Mouse (Mus musculus): Measurements from ENCODE around the gene Mob3b. TPM values are rescaled to one million over a fixed set of nuclear protein-coding genes. Genes with fewer than 3 reads are reported as not detected.

Gene Mob3b
- total RNA-seq, 2 experiments from 2014 or later: 2.6 to 6.5 TPM

DNA sequence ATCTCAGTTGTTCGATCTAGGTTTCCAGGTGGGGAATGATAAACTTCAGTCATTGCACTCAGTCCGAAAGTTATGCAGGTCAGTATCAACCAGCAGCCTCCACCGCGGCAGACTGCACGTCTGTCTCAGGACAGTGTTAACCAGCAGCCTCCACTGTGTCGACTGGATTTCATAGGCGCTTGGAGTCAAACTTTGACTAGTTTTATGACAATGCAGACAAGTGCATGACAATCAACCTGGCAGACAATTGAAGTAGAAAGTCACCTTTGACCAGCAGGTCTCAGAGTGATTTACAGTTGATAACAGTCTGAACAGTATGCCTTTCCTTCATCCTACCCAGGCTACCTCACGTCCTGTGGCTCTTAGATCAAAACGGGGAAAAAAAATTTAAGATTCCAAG is 166.6 kb downstream of the Mob3b start:
- no peak for DNase-seq (ENCODE audit: low spot score in 2 of 2)
- intact Hi-C loops (cut with DNase I): no loop called here

DNA sequence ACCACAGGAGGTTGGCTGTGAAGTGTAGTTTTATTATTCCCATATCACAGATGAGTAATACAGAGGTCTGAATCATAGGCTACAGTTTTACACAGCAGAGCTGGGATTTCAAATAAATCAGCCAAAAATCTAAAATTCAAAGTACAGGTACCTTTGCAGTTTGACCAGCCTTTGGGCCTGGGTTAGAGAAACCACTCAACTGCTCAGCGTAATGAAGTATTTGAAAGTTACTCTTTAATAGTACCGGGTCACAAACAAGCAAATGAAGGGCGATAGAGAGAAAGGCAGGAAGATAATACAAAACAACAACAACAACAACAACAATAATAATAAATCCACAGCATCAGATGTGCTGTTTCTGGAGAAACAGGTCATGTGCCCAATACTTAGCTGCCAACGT is 169.7 kb downstream of the Mob3b start:
- intact Hi-C loops (cut with DNase I): no loop called here

DNA sequence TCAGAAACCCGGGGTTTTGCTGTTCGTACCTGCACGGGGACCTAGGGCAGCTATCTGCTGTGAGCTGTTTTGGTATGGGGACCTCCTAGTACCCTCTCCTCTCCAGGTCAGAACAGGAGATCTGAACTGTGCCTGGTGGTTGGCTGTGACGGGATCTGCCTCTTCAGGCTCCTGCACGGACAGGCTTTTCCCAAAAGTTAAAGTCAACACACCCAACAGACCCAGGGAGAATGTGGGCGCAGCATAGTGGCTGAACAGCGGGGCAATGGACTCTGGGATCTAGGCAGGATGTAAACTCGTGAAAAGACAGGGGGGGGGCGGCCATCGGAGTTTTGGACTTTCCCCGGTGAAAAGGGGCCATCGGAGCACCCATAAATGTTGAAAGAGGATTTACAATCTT is 170.2 kb downstream of the Mob3b start:
- DNase-seq (ENCODE audit: low spot score in 2 of 2): no peak

More for the DNA sequence above, 169.7 kb downstream of the Mob3b start:
- DNase-seq (ENCODE audit: low spot score in 2 of 2): no peak

DNA sequence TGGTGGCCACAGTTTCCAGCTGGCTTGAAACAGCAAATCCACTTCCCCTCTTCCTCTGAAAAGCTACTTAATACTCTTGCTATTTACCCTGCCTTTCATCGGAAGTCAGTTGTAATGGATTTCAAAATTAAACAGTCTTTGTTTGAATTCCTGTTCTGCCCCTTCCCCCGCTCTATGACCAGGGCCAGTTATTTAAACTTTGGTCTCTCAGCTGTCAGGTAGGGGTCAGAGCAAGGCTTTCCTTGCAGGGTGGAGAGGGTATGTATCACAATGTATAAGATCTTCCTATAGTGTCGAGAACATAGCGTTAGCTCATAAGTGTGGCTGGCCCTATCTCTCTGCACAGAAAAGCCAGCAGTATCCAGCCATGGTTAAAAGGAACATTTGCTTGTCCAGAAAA is 170.6 kb downstream of the Mob3b start:
- intact Hi-C loops (cut with DNase I): no loop called here

More for the DNA sequence above, 170.2 kb downstream of the Mob3b start:
- intact Hi-C loops (cut with DNase I): no loop called here

DNA sequence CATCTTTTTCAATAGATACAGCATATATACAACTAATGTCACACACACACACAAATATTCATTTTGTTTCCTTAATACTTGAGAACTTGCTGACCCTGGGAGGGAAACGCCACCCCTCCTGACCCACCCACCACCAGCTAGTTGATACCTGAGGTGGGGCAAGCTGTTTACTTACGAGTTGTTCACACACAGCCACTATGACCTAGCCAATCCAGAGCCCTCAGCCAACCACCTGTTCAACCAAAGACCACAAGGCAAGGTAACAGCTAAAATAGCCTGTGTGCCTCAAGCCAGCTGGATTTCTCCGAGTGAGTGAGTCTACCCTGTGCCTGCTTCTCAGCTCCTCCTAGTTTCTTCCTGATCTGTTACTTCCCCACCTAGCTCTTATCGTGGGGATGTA is 172.9 kb downstream of the Mob3b start:
- DNase-seq (ENCODE audit: low spot score in 2 of 2): no peak
- intact Hi-C loops (cut with DNase I): no loop called here

More for the DNA sequence above, 170.6 kb downstream of the Mob3b start:
- no peak for DNase-seq (ENCODE audit: low spot score in 2 of 2)

DNA sequence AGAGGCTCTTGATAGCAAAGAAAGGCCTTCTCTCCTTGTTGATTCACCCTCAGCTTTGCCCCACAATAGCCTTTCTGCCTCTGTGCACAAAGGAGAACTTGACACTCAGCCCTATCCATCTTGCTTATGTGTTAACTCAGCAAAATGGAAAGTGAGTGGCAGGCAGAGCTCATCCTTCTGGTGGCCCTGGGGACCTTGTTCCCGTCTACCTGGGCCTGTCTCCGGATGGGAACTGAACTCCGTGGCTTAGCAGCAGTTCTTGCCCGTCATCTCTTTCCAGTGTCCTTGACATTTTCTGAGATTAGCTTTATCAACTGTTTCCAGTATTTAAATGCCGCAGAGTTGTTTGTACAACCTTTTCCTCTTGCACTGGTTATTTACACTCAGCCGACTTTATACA is 173.8 kb downstream of the Mob3b start:
- intact Hi-C loops (cut with DNase I): no loop called here
- DNase-seq (ENCODE audit: low spot score in 2 of 2): no peak

DNA sequence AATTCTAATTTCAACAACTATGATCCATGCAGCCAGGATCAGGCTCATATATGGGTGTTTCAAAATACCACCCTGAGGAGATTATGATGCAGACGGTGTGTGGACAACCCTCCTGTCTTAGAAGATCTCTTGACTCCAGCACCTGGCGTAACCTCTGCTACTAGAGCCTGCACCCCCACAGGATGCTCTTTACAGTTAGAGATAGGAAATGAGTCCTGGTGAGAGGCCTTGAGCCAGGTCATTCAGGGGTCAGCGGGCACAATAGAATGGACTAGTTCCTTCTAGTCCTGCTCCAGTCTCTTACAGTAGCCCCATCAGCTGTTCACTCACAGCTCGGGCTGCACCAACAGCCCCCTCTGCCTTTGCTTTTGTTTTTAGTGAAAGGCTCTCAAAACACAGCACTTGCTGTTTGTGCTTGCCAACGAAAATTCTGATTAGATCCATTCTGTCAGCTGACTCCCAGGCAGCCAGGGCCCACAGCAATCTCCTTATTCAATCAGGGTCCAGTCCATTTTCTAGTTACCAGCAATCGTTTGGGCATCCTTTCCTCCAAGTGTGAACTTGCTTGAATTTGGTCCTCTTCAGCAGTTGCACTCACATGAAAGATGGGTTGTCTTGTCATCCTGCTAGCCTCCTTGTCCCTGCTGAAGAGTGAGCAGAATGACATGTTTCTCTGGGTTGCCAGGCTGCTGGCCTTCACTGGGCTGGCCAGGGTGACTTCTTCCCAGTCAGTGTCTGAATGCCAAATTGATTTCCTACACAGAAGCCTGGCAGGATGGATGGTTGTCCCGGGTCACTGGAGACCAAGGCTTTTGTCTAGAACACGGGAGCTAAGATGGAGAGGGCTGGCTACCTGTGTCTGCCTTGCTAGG is 175.7 kb downstream of the Mob3b start:
- DNase-seq (ENCODE audit: low spot score in 2 of 2): no peak
- intact Hi-C loops (cut with DNase I): no loop called here

DNA sequence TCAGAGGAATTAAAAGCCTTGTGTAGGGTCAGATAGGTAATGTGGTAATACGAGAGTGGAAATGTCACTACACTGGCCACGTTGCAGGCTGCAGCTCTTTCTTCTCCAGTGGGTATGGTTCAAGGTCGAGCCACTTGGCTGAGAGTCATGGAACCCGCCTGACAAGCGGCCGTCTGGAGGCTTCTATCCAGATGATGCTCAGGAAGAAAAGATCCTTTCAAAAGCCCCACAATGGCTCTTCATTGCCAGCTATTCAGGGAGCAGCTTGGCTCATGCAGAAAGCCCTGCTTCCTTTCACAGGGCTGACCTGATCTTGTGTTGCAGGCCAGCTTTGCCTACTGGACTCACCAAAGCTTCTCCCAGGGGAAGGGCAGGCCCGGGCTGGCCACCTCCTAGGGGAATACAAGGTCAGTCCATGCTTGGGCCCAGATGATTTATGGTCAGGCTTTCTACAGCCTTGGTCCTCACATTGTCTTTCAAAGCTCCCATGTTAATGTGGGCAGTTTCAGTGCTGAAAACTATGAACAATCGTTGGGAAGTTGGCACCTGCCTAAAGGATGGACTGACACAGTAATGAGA is 176.7 kb downstream of the Mob3b start:
- intact Hi-C loops (cut with DNase I): no loop called here
- DNase-seq (ENCODE audit: low spot score in 2 of 2): no peak

DNA sequence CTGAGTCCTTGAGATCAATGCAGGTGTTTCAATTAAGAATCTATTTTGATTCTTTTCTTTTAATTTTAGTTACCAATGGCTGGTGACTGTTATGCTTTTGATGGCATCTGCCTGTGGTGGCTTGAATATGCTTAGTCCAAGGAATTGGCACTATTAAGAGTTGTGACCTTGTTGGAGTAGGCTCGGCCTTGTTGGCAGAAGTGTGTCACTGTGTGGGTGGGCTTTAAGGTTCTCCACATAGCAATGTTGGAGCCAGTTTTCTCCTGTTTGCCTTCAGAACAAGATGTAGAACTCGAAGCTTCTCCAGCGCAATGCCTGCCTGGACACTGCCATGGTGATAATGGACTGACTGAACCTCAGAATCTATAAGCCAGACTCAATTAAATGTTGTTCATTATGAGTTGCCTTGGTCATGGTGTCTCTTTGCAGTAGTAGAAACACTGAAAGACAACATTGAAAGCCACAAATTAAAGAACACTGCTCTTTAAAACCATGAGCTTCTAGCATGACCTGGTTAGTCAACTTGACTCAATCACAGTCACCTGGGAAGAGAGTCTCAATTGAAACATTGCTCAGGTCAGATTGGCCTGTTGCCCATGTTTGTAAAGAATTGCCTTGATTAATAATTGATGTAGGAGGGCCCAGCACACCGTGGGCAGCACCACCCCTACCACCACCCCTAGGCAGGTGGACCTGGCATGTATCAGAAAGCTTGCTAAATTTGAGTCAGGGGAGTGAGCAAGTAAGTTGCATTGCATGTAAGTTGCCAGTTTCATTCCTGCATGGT is 180.2 kb downstream of the Mob3b start:
- intact Hi-C loops (cut with DNase I): no loop called here
- DNase-seq (ENCODE audit: low spot score in 2 of 2): no peak

DNA sequence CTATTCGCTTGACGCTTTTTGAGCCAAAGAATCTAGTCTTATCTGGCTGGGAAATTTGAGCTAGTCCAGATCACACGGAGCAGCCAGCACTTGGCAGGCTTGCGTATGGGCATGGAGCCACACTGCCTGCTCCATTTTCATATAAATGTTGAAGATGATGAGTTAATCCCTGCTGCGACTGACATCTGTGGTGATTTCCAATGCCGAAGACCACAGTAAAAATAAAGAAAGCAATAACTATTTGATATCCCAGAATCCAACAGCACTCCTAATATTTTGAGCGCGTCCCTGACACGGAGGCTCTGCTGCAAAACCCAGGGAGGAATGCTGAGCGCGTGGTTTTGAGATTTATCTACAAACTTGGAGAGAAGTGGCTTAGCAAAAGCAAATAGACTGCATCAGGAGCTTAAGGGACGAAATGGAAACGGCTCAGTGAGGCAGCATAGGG is 180.9 kb downstream of the Mob3b start:
- peak in 1 of 2 experiments; percentile 56 for DNase-seq (ENCODE audit: low spot score in 2 of 2)
- intact Hi-C loops (cut with DNase I): no loop called here

DNA sequence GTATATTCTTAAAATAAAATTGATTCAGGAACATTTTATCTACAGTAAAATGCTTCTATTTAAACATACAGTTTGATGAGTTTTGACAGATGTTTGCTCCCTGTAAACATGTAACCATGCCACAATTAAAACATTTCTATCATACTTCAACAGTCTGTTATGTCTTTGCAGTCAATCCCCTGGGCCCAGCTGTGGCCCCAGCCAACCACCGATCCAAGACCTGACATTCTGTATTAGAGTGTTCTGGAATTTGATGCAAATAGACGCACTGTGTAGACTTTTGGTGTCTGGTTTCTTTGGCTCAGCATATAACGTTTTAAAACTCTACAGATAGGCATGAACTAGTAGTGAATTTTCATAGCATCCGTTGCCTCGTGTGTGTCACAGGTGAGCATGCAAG is 182.5 kb downstream of the Mob3b start:
- DNase-seq (ENCODE audit: low spot score in 2 of 2): no peak
- intact Hi-C loops (cut with DNase I): no loop called here

DNA sequence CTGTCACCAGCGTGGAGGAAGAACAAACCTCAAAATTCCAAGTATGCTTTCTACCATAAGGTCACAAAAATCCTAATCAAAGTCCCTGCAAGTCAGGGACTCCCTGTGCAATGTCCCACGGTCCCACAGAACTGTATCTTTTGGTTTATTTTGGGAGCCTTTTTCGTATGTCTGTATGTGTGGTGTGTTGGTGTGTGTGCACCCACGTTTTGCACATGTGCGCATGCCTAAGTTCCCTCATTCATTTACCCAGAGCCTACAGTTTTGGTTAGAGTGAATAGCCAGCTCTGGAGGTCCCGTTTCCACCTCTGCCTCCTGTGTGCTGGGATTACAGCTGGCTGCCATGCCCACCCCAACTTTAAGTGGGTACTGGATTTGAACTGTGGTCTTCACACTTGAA is 189.7 kb downstream of the Mob3b start:
- intact Hi-C loops (cut with DNase I): no loop called here
- no peak for DNase-seq (ENCODE audit: low spot score in 2 of 2)

DNA sequence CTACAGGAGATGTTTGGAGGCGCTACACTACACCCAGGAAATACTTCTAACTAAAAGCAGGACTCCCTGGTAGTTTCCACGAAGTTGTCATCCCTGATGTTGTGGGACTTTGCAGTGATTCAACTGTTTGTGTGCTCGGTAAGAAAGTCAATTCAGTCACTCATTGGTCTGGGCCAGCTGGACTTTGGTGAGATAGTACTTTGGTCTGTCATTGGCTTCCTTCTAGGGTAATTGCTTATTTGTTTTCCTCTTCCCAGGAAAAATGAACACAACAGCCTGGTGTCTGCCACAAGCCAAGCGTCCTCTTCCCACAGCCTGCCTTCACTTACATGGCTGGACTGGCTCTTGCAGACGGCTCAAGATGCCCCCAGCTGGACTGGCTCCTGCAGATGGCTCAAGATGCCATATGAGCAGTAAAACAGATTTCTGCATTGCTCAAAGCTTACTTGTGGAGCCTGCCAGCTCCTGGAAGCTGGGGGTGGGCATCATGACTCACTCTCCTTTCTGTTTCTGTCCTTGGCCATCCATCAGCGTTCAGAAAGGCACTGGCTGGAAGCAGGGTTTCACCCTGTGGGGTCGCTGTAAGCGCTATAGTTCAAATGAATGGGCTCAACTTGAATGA is 190.8 kb downstream of the Mob3b start:
- peak; percentile 62 for DNase-seq (ENCODE audit: low spot score in 2 of 2)
- intact Hi-C loops (cut with DNase I): no loop called here

DNA sequence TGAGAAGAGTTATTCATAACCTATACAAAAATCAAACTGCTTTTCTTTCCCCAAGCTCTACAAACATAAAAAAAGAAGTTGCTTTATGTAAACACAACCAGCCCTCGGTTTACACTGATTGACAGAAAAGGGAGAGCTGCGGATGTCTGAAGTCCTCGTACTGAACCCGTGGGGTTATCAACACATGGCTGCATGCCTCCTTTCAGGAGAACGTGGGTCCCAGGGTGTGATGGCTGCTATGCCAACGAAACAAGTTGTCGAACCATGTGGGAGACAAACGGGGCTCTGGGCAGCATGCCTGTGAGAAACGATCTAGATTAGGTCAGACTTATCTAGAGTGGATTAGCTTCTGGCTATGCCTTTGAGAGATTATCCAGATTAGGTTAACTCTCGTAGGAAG is 192.4 kb downstream of the Mob3b start:
- intact Hi-C loops (cut with DNase I): loop anchor here (5.0 kb wide), 1 partner anchor 132 kb away; no protein-coding TSS in a partner anchor

DNA sequence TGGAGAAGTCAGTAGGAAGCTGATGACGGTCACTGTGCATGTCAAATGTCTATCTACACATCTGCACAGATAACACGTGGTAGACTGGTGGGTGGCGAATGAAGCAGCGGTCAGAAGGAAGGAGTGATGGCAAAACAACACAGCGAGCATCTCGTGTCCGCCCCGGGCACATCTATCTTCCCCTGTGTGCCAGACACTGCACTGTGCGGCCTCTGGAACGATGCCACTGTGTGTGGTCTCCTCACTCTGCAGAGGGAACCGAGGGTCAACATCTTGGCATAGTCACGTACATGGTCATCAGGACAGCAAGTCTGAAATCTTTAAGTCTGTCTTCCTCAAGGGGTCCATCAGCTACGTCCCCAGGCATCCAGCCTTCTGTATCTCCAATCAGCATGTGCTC is 193.3 kb downstream of the Mob3b start:
- DNase-seq (ENCODE audit: low spot score in 2 of 2): no peak
- intact Hi-C loops (cut with DNase I): loop anchor here (5.0 kb wide), 1 partner anchor 133 kb away; no protein-coding TSS in a partner anchor

More for the DNA sequence above, 192.4 kb downstream of the Mob3b start:
- peak in 1 of 2 experiments; percentile 56 for DNase-seq (ENCODE audit: low spot score in 2 of 2)

DNA sequence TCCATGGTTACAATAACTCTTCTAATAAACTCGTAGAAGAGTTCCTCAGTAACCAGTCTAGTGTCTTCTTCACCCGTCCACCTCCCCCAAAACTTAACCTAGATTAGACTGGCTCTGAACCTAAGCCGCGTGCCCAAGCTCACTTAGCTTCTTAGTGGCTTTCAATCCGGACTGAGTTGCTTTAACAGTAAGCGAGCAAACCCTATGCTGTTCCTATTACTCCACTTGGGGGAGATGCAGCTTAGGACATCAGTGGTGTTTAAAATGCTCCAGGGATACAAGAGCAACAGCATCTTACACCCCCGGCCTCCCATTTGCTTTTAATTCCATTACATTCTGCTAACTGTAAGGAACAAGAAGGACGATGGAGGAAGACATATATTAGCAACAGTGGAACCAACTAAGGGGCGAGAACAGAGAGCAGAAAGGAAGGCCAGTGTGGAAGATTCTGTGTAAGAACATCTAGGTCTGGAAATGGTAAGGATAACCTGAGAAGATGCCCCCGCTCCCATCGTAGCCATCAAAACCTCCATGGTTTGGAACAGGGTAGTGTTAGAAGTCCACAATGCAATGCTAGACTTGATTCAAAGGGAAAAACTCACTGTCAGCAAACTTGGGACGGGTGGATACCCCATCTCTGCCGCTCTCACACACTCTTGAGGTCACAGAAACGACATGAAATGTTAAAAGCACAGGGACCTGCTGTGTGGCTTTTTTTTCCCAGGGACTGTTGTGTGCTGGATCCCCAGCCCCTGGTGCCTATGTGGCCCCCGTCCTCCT is 196.3 kb downstream of the Mob3b start:
- intact Hi-C loops (cut with DNase I): loop anchor here (1.0 to 5.0 kb wide), 3 partner anchors 136 to 234 kb away; partner anchors contain the start of gene Mob3b
- DNase-seq (ENCODE audit: low spot score in 2 of 2): peak; percentile 48 to 69

DNA sequence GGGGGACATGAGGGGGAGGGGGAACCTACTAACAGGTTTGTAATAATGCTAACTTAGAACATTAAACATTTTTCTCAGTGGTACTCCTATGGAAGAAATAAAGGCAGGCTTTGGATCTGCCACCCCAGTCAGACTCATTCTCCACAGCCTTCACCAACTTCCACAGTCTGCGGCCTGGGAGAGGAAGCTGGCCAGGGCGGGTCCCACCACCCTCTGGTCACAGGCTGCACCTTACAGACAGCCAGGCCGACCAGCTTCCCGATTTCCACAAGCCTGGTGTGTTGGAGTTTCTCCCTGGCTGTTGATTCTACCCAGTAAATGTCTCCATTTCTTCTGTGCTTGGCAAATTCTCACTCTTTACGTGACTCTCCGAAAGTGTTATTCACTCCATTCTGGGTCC is 197.8 kb downstream of the Mob3b start:
- intact Hi-C loops (cut with DNase I): no loop called here
- no peak for DNase-seq (ENCODE audit: low spot score in 2 of 2)

DNA sequence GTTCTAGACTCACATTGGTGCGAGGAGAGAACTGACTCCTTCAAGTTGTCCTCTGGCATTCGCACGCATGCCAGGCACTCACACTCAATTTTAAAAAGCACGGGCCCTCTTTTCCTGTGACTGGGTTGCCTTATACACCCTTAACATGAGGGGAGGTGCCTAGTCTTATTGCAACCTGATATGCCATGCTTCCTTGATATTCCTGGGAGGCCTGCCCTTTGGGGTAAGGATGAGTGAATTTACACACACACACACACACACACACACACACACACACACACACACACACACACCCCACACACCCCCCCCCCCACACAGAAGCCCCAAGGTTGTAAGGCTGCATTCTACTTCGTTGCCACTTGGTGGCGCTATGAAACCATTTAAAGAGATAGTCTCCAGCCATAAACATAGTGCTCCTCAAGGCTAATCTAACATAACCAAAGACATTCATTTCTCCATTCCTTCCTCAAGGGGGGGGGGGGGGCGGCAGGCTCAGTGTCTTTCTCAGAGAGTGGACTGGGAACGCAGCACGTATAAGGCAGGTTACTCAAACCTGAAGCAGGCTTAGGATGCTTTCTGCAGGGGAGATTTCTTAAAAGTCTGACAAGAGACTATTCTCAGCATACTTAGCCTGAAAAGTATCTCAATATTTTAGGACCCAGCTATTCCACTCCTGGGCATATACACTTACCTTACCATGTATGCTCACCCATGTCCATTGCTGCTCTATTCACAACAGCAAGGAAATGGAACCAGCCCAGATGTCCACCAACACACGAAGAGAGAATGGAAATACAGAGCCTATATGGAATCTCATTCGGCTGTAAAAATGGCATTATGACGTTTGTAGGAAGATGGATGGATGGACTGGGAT is 198.9 kb downstream of the Mob3b start:
- DNase-seq (ENCODE audit: low spot score in 2 of 2): peak; percentile 56 to 61
- intact Hi-C loops (cut with DNase I): no loop called here
